Mouse (Mus musculus): ENCODE results near the gene Gse1. TPM values are rescaled to one million over a fixed set of nuclear protein-coding genes. Genes with fewer than 3 reads are reported as not detected.

Gene Gse1
- polyA plus RNA-seq, 1 experiment from 2014 or later, result 28.8 TPM

DNA sequence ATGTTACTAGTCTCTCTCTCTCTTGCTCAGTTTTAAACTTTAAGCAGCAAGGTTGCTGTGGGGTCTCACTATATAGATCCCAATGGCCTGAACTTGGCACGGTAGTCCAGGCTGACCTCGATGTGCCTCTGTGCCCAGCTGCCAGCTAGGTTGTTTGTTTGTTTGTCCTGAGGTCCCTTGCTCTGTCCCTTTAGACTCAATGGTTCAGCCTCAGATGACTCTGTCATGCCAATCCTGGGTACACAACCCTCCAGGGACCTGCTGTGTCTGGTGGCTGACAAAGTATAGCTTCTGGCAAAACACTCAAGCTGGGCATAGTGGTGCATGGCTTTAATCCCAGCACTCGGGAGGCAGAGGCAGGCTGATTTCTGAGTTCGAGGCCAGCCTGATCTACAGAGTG lies 20.2 kb downstream of the Gse1 start:
- Histone ChIP-seq H3K9me3 (0 out of 2 replicates have a peak, but pooled peaks cover 12% of the 10 kb centered on the region), H3K4me2 (replicated peaks) (no peak overlapping the region), H3K27me3 (no peaks in the 10 kb centered on the region), H3K4me3 (no peak overlapping the region), H3K36me3 (no peaks in the 10 kb centered on the region), H3K27ac (replicated peaks) (no peak overlapping the region), H3K9ac (replicated peaks) (no peak overlapping the region), H3K4me1 (peaks cover 21% of the 10 kb centered on the region)
- WGBS, result 95% methylated on average over 4 of the region's 4 CpGs
- ATAC-seq (ENCODE audit: low FRiP score, low read depth), result no peak

DNA sequence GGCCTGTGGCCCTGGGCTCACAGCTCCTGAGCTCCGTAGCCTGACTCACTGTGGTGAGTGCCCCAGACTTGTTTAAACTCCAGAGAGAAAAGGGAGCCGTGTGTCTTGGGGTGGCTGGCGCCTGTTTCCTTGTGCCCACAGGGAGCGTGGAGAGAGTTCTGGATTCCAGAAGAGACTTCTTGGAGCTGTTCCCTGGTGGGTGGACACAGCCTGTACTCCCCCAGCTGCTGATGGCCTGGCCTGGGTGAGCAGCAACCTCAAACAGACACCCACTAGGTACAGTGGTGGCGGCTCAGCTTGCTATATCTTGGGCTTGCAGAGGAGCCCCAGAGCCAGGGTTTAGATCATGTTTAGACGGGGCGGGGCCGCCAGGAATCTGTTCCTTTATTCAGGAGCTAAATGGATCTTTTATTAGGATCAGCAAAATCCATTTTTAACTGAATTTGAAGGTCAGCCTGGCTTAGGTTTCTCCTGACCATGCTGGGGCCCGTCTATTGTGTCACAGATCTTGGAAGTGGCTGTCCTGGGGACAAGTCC lies 21.6 kb downstream of the Gse1 start:
- 74% methylated on average over 9 of the region's 9 CpGs for WGBS
- Histone ChIP-seq H3K9ac (replicated peaks) (no peak overlapping the region), H3K4me3 (no peak overlapping the region), H3K27me3 (no peaks in the 10 kb centered on the region), H3K9me3 (0 out of 2 replicates have a peak, but pooled peaks cover 3% of the 10 kb centered on the region), H3K4me2 (replicated peaks) (no peak overlapping the region), H3K27ac (replicated peaks) (no peak overlapping the region), H3K4me1 (peaks cover 29% of the 10 kb centered on the region), H3K36me3 (no peaks in the 10 kb centered on the region)
- no peak for ATAC-seq (ENCODE audit: low FRiP score, low read depth)

DNA sequence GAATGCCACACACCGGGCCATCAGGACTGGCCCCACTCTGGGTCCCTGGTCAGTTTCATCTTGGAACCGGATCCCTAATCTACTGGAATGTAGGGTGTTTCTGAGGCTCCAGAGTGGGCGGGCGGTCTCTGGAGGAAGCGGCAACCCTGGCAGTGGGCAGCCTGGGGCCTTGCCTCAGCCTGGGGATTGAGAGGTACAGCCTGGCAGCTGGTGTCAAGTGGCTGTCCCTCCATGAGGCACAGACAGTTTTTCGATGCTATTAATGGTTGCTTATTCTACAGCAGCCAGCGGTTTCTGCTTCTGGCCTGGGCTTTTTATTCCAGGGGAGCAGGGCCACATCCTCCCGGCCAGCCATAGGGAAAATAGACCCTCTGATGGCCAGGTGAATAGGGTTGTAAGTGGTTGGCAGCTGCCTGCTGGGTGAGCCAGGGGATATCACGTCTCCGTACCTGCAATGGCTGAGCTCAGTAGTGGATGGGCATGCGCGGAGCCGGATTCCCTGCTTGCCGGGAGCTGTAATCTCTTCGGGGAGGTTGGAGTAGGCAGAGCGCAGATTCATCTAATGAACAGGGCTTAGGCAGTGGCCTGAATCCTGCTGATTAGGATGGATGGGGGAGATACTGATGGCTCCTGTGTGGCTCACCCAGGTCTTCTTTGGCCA lies 22.6 kb downstream of the Gse1 start:
- peak overlapping the region; percentile 79 for H3K27ac ChIP-seq (replicated peaks)
- WGBS, result 61% methylated on average over 16 of the region's 16 CpGs
- no peak overlapping the region for H3K9ac ChIP-seq (replicated peaks)
- H3K4me3 ChIP-seq, result no peak overlapping the region
- H3K4me1 ChIP-seq, result peaks cover 32% of the 10 kb centered on the region
- no peaks in the 10 kb centered on the region for H3K27me3 ChIP-seq
- 0 out of 2 replicates have a peak, but pooled peaks cover 3% of the 10 kb centered on the region for H3K9me3 ChIP-seq
- no peak overlapping the region for H3K4me2 ChIP-seq (replicated peaks)
- no peaks in the 10 kb centered on the region for H3K36me3 ChIP-seq
- peak; percentile 36; the same call in 1 of the 2 replicates for ATAC-seq (ENCODE audit: low FRiP score, low read depth)

GRCm38 (mm10) chr8:120251411-120252035 lies 23.3 kb downstream of the Gse1 start:
- Histone ChIP-seq H3K9me3 (0 out of 2 replicates have a peak, but pooled peaks cover 3% of the 10 kb centered on the region), H3K4me1 (peaks cover 38% of the 10 kb centered on the region), H3K9ac (replicated peaks) (no peak overlapping the region), H3K36me3 (no peaks in the 10 kb centered on the region), H3K4me3 (no peak overlapping the region), H3K4me2 (replicated peaks) (no peak overlapping the region), H3K27ac (replicated peaks) (peak overlapping the region; percentile 79), H3K27me3 (no peaks in the 10 kb centered on the region)
- ATAC-seq (ENCODE audit: low FRiP score, low read depth), result peak; percentile 27; the same call in 1 of the 2 replicates
- 58% methylated on average over 9 of the region's 9 CpGs for WGBS

DNA sequence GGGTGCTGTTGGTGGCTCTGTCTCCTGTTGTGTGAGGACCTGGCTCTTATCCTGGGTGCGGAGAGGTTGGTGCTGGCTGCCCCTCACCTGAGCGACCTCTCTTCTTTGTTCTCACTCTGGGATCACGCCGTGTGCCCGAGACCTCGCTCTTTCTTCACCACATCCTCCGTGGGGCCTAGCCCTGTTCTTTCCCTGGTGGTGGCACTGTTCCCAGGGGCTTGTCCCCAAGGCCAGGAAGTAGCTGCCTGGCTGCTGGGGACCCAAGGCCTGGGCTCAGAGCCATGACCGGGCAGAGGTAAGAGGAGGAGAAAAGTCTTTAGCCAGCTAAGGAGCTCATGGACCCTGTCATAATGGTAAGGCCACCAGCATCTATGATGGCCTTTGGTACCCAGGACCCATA lies 25.4 kb downstream of the Gse1 start:
- Histone ChIP-seq H3K36me3 (no peaks in the 10 kb centered on the region), H3K27ac (replicated peaks) (no peak overlapping the region), H3K27me3 (no peaks in the 10 kb centered on the region; the same call in 1 of the 2 replicates), H3K9me3 (no peaks in the 10 kb centered on the region), H3K4me2 (replicated peaks) (no peak overlapping the region), H3K4me3 (no peak overlapping the region), H3K4me1 (peaks cover 44% of the 10 kb centered on the region), H3K9ac (replicated peaks) (no peak overlapping the region)
- WGBS, result 83% methylated on average over 8 of the region's 8 CpGs
- ATAC-seq (ENCODE audit: low FRiP score, low read depth), result no peak

- Histone ChIP-seq H3K36me3 (no peaks in the 10 kb centered on the region), H3K4me1 (peaks cover 45% of the 10 kb centered on the region), H3K27me3 (peaks cover 1% of the 10 kb centered on the region; the same call in 1 of the 2 replicates), H3K9me3 (no peaks in the 10 kb centered on the region), H3K4me3 (no peak overlapping the region), H3K27ac (replicated peaks) (no peak overlapping the region), H3K4me2 (replicated peaks) (no peak overlapping the region), H3K9ac (replicated peaks) (no peak overlapping the region)
- no peak for ATAC-seq (ENCODE audit: low FRiP score, low read depth)
- WGBS, result 91% methylated on average over 6 of the region's 6 CpGs
These were observed 27.2 kb downstream of the Gse1 start for GRCm38 (mm10) chr8:120255406-120255987.

GRCm38 (mm10) chr8:120256958-120257357 lies 28.7 kb downstream of the Gse1 start:
- Histone ChIP-seq H3K9ac (replicated peaks) (no peak overlapping the region), H3K27me3 (peaks cover 4% of the 10 kb centered on the region; the same call in 1 of the 2 replicates), H3K4me3 (no peak overlapping the region), H3K4me1 (peaks cover 44% of the 10 kb centered on the region), H3K27ac (replicated peaks) (no peak overlapping the region), H3K36me3 (no peaks in the 10 kb centered on the region), H3K4me2 (replicated peaks) (no peak overlapping the region), H3K9me3 (no peaks in the 10 kb centered on the region)
- WGBS, result 59% methylated on average over 6 of the region's 6 CpGs
- ATAC-seq (ENCODE audit: low FRiP score, low read depth), result no peak

DNA sequence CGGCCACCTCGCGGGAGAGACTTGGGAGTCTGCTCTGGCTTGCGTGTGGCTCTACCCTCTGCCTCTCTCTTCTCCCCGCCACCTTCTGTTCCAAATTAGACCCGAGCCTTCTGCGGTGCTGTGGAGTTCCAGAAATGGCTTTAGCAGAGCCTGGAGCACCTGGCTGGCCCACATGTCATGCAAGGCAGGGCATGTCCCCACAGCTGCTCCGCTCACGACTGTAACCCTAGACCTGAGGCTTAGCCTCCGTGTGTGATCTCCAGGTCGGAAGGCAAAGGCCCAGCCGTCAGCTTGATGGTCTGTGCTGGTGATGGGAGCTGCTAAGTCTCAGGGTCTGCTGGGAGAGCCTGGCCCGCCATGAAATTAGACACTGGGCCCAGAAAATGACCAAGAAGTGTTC lies 30.9 kb downstream of the Gse1 start:
- 80% methylated on average over 13 of the region's 13 CpGs for WGBS
- no peak for ATAC-seq (ENCODE audit: low FRiP score, low read depth)
- H3K27ac ChIP-seq (replicated peaks), result no peak overlapping the region
- H3K9me3 ChIP-seq, result no peaks in the 10 kb centered on the region
- H3K27me3 ChIP-seq, result peaks cover 9% of the 10 kb centered on the region
- H3K4me1 ChIP-seq, result peaks cover 49% of the 10 kb centered on the region
- no peak overlapping the region for H3K4me2 ChIP-seq (replicated peaks)
- H3K36me3 ChIP-seq, result no peaks in the 10 kb centered on the region
- no peak overlapping the region for H3K4me3 ChIP-seq
- no peak overlapping the region for H3K9ac ChIP-seq (replicated peaks)

- Histone ChIP-seq H3K4me2 (replicated peaks) (no peak overlapping the region), H3K4me3 (no peak overlapping the region), H3K36me3 (no peaks in the 10 kb centered on the region), H3K27ac (replicated peaks) (no peak overlapping the region), H3K27me3 (peaks cover 9% of the 10 kb centered on the region), H3K4me1 (peaks cover 56% of the 10 kb centered on the region), H3K9ac (replicated peaks) (no peak overlapping the region), H3K9me3 (no peaks in the 10 kb centered on the region)
- no peak for ATAC-seq (ENCODE audit: low FRiP score, low read depth)
- WGBS, result 78% methylated on average over 5 of the region's 5 CpGs
These were observed 32.4 kb downstream of the Gse1 start for GRCm38 (mm10) chr8:120260677-120261076.

DNA sequence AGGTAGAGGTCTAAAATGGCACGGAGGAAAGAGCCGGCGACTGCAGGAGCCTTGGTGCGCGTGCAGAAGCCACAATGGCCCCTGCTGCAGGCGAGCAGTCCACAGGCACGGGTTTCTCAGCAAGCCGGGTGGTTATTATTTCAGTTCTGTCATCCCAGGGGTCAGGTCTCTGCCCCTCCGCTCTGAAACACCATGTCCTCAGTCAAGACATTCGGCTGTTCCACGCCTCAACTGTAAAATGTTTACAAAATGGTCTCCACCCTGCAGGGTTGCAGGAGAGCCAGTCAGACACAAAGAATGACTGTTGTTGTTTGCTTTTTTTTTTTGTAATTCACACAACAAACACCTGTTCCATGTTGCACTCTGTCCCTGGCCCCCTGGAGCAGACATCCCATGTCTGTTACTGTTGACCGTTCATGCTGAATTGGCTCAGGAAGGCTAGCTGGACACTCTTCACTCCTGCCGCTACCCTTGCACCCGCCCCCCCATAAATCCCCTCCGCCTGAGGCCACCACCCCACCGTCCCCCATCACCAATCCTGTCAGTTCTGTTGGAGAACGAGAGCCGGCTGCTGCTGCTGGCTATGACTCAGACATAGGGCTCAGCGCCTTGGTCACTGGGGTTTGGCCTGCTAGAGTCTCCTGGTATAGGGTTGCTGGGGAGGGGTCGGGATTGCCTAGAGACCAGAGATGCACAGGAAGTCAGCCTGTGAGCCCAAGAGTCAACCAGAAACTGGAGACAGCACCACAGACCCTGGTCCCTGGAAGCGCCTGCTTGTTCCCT lies 33.3 kb downstream of the Gse1 start:
- Histone ChIP-seq H3K4me2 (replicated peaks) (no peak overlapping the region), H3K36me3 (no peaks in the 10 kb centered on the region), H3K27ac (replicated peaks) (0 out of 2 replicates have a peak overlapping the region, but pooled peaks have one; percentile 15), H3K27me3 (peaks cover 9% of the 10 kb centered on the region), H3K9me3 (no peaks in the 10 kb centered on the region), H3K9ac (replicated peaks) (no peak overlapping the region), H3K4me3 (no peak overlapping the region), H3K4me1 (peaks cover 56% of the 10 kb centered on the region)
- WGBS, result 37% methylated on average over 21 of the region's 21 CpGs
- ATAC-seq (ENCODE audit: low FRiP score, low read depth), result no peak

DNA sequence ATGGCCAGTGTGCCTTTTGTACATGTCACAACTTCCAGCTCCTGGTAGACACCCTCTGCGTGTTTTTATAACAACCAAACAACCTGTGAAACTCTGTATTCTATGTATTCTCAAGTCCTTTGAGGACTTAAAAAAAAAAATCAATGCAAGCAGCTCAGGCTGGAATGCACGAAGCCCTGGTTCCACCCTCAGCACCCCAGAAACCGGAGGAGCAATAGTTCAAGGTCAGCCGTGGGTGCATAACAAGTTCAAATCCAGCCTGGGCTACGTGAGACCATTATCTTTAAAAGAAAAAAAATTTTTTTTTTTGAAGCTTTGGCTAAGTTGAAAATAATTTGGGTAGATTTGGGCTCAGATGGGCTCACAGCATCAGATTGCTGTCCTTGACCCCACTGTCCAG lies 35.6 kb downstream of the Gse1 start:
- 82% methylated on average over 5 of the region's 5 CpGs for WGBS
- H3K4me2 ChIP-seq (replicated peaks), result no peak overlapping the region
- peaks cover 73% of the 10 kb centered on the region for H3K4me1 ChIP-seq
- H3K9me3 ChIP-seq, result no peaks in the 10 kb centered on the region
- peak overlapping the region; percentile 85 for H3K27ac ChIP-seq (replicated peaks)
- no peak overlapping the region for H3K9ac ChIP-seq (replicated peaks)
- no peaks in the 10 kb centered on the region for H3K36me3 ChIP-seq
- no peak for ATAC-seq (ENCODE audit: low FRiP score, low read depth)
- peaks cover 9% of the 10 kb centered on the region for H3K27me3 ChIP-seq
- H3K4me3 ChIP-seq, result no peak overlapping the region

All from midbrain, embryonic 12.5 days (tissue).